Mouse (Mus musculus) fibroblast of lung, adult 2 months (primary cell): ENCODE measurements around the gene Pdk1.
"Not testable (repeated sequence)": the region's sequence is repeated elsewhere in the genome, so short reads cannot be mapped to it uniquely, and the experiment has no call there.

Experiments used
- DNase-seq: peaks from one replicate; pipeline ENCODE4 v3.0.0-alpha.2; 2011; ENCODE audit warnings: low read depth

Gene Pdk1

GRCm38 (mm10) chr2:71874422-71874821 is 1.4 kb downstream of the Pdk1 start:
- no peak for DNase-seq

- no peak for DNase-seq
Observed at GRCm38 (mm10) chr2:71874836-71875235, 1.8 kb downstream of the Pdk1 start.

GRCm38 (mm10) chr2:71877865-71878264 is 4.8 kb downstream of the Pdk1 start:
- no peak for DNase-seq

GRCm38 (mm10) chr2:71878441-71878840 is 5.4 kb downstream of the Pdk1 start:
- DNase-seq = no peak

GRCm38 (mm10) chr2:71878943-71879342 is 5.9 kb downstream of the Pdk1 start:
- DNase-seq = no peak

GRCm38 (mm10) chr2:71882914-71883651 is 10.1 kb downstream of the Pdk1 start:
- no peak for DNase-seq

GRCm38 (mm10) chr2:71887269-71887668 is 14.2 kb downstream of the Pdk1 start:
- no peak for DNase-seq

GRCm38 (mm10) chr2:71888437-71888836 is 15.4 kb downstream of the Pdk1 start:
- no peak for DNase-seq

- DNase-seq = no peak
Observed at GRCm38 (mm10) chr2:71891536-71891935, 18.5 kb downstream of the Pdk1 start.

- DNase-seq = no peak
Observed at GRCm38 (mm10) chr2:71892741-71893349, 19.8 kb downstream of the Pdk1 start.

- no peak for DNase-seq
Observed at GRCm38 (mm10) chr2:71895596-71896286, 22.7 kb downstream of the Pdk1 start.

- DNase-seq = no peak
Observed at GRCm38 (mm10) chr2:71897420-71897819, 24.4 kb downstream of the Pdk1 start.

GRCm38 (mm10) chr2:71898335-71898856 is 25.4 kb downstream of the Pdk1 start:
- DNase-seq = no peak

- DNase-seq = no peak
Observed at GRCm38 (mm10) chr2:71899886-71900285, 26.9 kb downstream of the Pdk1 start.

GRCm38 (mm10) chr2:71905154-71905553 is 32.1 kb downstream of the Pdk1 start:
- no peak for DNase-seq

- not testable (repeated sequence) for DNase-seq
Observed at GRCm38 (mm10) chr2:71906356-71906755, 33.3 kb downstream of the Pdk1 start.

- DNase-seq = no peak
Observed at GRCm38 (mm10) chr2:71913911-71914310, 40.9 kb downstream of the Pdk1 start.

- peak; percentile 72 for DNase-seq
Observed at GRCm38 (mm10) chr2:71919227-71919647, 46.2 kb downstream of the Pdk1 start.

GRCm38 (mm10) chr2:71924931-71925330 is 51.9 kb downstream of the Pdk1 start:
- not testable (repeated sequence) for DNase-seq

- DNase-seq = no peak
Observed at GRCm38 (mm10) chr2:71934046-71934445, 61.0 kb downstream of the Pdk1 start.

- DNase-seq = no peak
Observed at GRCm38 (mm10) chr2:71936711-71937110, 63.7 kb downstream of the Pdk1 start.

GRCm38 (mm10) chr2:71937649-71938308 is 64.8 kb downstream of the Pdk1 start:
- no peak for DNase-seq
